Mouse (Mus musculus): Measurements from ENCODE around the gene Nxt2.

DNA sequence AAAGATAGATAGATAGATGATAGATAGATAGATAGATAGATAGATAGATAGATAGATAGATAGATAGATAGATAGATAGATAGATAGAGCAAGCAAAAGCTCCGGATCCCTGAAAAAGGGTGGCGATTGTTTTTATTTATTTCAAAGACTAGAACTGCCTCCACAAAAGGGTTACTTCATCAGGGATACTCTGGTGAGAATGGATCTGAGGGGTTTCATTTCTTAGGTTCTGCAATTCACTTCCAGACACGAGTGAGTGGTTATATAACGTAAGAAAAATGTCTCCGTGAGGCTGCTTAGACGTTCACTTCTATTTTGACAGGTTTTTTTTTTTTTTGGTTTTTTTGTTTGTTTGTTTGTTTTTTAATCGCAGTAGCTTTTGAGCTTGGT lies 2.2 kb downstream of the Nxt2 start:
- TF ChIP-seq RCOR1 (conservative IDR thresholded peaks at IDR 0.05; ENCODE audit: low read depth, low read length) = no peak
- no peak for TF ChIP-seq CTCF (conservative IDR thresholded peaks at IDR 0.05 in 1 of 2, IDR thresholded peaks at IDR 0.05 in 1 of 2; ENCODE audit: low read depth in 2 of 2, low read length in 2 of 2)

All from CH12.LX (cell line).